Mouse (Mus musculus) forebrain, embryonic 14.5 days (tissue): ENCODE results near the gene Tspan4. TPM values are rescaled to one million over a fixed set of nuclear protein-coding genes. Genes with fewer than 3 reads are reported as not detected.

ENCODE experiments used
- ATAC-seq: fragments of 200-750 bp; cut with Nextera tagmentation; 2 replicates; pipeline ENCODE4 v1.8.0; 2017; ENCODE audit warnings: mild to moderate bottlenecking, moderate library complexity
- DNase-seq: peaks from one replicate; pipeline ENCODE4 v3.0.0-alpha.2; 2015; ENCODE audit warnings: low spot score
- H3K27ac ChIP-seq: fragments of 300-500 bp; sonication (generic); 2 replicates; pipeline ENCODE4 v1.5.1; 2014; ENCODE audit warnings: low read depth, mild to moderate bottlenecking, control low read depth, low read length, moderate library complexity
- H3K27me3 ChIP-seq: fragments of 300-500 bp; sonication (generic); replicated peaks from 2 replicates; pipeline ENCODE4 v1.6.1; 2014; ENCODE audit warnings: low read length, control low read depth, mixed read lengths; ENCODE audit not compliant: control insufficient read depth, insufficient read depth
- H3K36me3 ChIP-seq: fragments of 300-500 bp; sonication (generic); 2 replicates; pipeline ENCODE4 v1.6.1; 2014; ENCODE audit warnings: low read length, control low read depth; ENCODE audit not compliant: control insufficient read depth, insufficient read depth
- H3K4me1 ChIP-seq: fragments of 300-500 bp; sonication (generic); 2 replicates; pipeline ENCODE4 v1.6.1; 2014; ENCODE audit warnings: antibody characterized with exemption, low read length, control low read depth; ENCODE audit not compliant: control insufficient read depth, insufficient read depth
- H3K4me2 ChIP-seq: fragments of 300-500 bp; sonication (generic); 2 replicates; pipeline ENCODE4 v1.6.1; 2014; ENCODE audit warnings: mild to moderate bottlenecking, control low read depth, low read length
- H3K4me3 ChIP-seq: fragments of 300-500 bp; sonication (generic); 2 replicates; pipeline ENCODE4 v1.5.1; 2014; ENCODE audit warnings: low read depth, low read length, control low read depth
- H3K9ac ChIP-seq: fragments of 300-500 bp; sonication (generic); 2 replicates; pipeline ENCODE4 v1.6.1; 2014; ENCODE audit warnings: mild to moderate bottlenecking, low read length, control low read depth, moderate library complexity
- H3K9me3 ChIP-seq: fragments of 300-500 bp; sonication (generic); replicated peaks from 2 replicates; pipeline ENCODE4 v1.6.1; 2016; ENCODE audit warnings: low read length, control low read depth, mixed read lengths; ENCODE audit not compliant: control insufficient read depth
- WGBS: fragments of 180-500 bp; shearing (Covaris S2); extraction: QIAGEN DNeasy Blood & Tissue Kit; methylation state at CpG from one replicate; pipeline ENCODE4 v1.1.7; 2014; 5-methylcytosine and 5-hydroxymethylcytosine counted together
- polyA plus RNA-seq: library from polyadenylated mRNA; unstranded; fragments of >200 nt; fragmentation: Nextera tagmentation; extraction: Ambion mirVana; gene quantifications from 2 replicates; pipeline ENCODE4 v1.2.1, GENCODE M21; 2014

Tspan4 gene
- polyA plus RNA-seq, 1 experiment from 2014 or later, result 30.9 TPM

GRCm38 (mm10) chr7:141539556-141540311 is 64.7 kb downstream of the Tspan4 start, which contains the start of gene Chid1:
Gene Chid1, minus strand, starts transcription at chr7:141539857.
- H3K9ac ChIP-seq, result peak within 1 kb of the TSS; percentile 80
- ATAC-seq (peak; percentile 98), DNase-seq (peak; percentile 99)
- no peaks in the 10 kb centered on the region for H3K36me3 ChIP-seq
- H3K27me3 ChIP-seq, result no peaks in the 10 kb centered on the region
- H3K4me1 ChIP-seq, result peaks cover 16% of the 10 kb centered on the region
- H3K4me2 ChIP-seq, result peak within 1 kb of the TSS; percentile 88
- H3K4me3 ChIP-seq, result peak within 1 kb of the TSS; percentile 61
- 2% methylated on average over 46 of the region's 46 CpGs for WGBS
- H3K9me3 ChIP-seq, result no peaks in the 10 kb centered on the region
- peak within 1 kb of the TSS; percentile 77 for H3K27ac ChIP-seq

GRCm38 (mm10) chr7:141540312-141541081 is 65.5 kb downstream of the Tspan4 start:
- peaks cover 16% of the 10 kb centered on the region for H3K4me1 ChIP-seq
- peak overlapping the region; percentile 88 for H3K4me2 ChIP-seq
- H3K9me3 ChIP-seq, result no peaks in the 10 kb centered on the region
- no peaks in the 10 kb centered on the region for H3K36me3 ChIP-seq
- H3K9ac ChIP-seq, result peak overlapping the region; percentile 80
- peak; percentile 68 for DNase-seq
- no peaks in the 10 kb centered on the region for H3K27me3 ChIP-seq
- 61% methylated on average over 13 of the region's 13 CpGs for WGBS
- H3K27ac ChIP-seq, result peak overlapping the region; percentile 77; the same call in 1 of the 2 replicates
- ATAC-seq, result peak; percentile 41; the same call in 1 of the 2 replicates
- peak overlapping the region; percentile 61 for H3K4me3 ChIP-seq

GRCm38 (mm10) chr7:141541681-141542080 is 66.6 kb downstream of the Tspan4 start:
- WGBS, result 91% methylated on average over 4 of the region's 4 CpGs
- H3K9me3 ChIP-seq, result no peaks in the 10 kb centered on the region
- DNase-seq (no peak), ATAC-seq (no peak)
- H3K4me2 ChIP-seq, result no peak overlapping the region
- no peak overlapping the region for H3K27ac ChIP-seq
- no peaks in the 10 kb centered on the region for H3K27me3 ChIP-seq
- no peak overlapping the region for H3K9ac ChIP-seq
- H3K4me1 ChIP-seq, result peaks cover 16% of the 10 kb centered on the region
- no peaks in the 10 kb centered on the region for H3K36me3 ChIP-seq
- H3K4me3 ChIP-seq, result no peak overlapping the region

GRCm38 (mm10) chr7:141542588-141542987 is 67.5 kb downstream of the Tspan4 start:
- 88% methylated on average over 2 of the region's 2 CpGs for WGBS

More at GRCm38 (mm10) chr7:141542588-141542987, 67.5 kb downstream of the Tspan4 start:
- no peaks in the 10 kb centered on the region for H3K9me3 ChIP-seq
- DNase-seq (no peak), ATAC-seq (no peak)
- no peaks in the 10 kb centered on the region for H3K36me3 ChIP-seq
- H3K27ac ChIP-seq, result no peak overlapping the region
- H3K4me3 ChIP-seq, result no peak overlapping the region
- no peaks in the 10 kb centered on the region for H3K27me3 ChIP-seq
- H3K9ac ChIP-seq, result no peak overlapping the region
- peaks cover 16% of the 10 kb centered on the region for H3K4me1 ChIP-seq
- no peak overlapping the region for H3K4me2 ChIP-seq

Other genes with a start within 250 kb of the Tspan4 start
- 64.2 and 78.8 TPM in 2 replicates for gene Phrf1, start 246.5 kb upstream of the Tspan4 start, polyA plus RNA-seq
- gene Irf7, start 208.8 kb upstream of the Tspan4 start, polyA plus RNA-seq, result 0.97 and 1.0 TPM in 2 replicates
- gene Cdhr5, start 198.5 kb upstream of the Tspan4 start, polyA plus RNA-seq, result not detected in 2 replicates
- 1.5 and 2.6 TPM in 2 replicates for gene Sct, start 196.1 kb upstream of the Tspan4 start, polyA plus RNA-seq
- 0.37 and 0.68 TPM in 2 replicates for gene Drd4, start 183.2 kb upstream of the Tspan4 start, polyA plus RNA-seq
- 118 and 143 TPM in 2 replicates for gene Deaf1, start 147.6 kb upstream of the Tspan4 start, polyA plus RNA-seq
- gene Tmem80, start 147.5 kb upstream of the Tspan4 start, polyA plus RNA-seq, result 39.1 and 41.0 TPM in 2 replicates
- 0.25 and 0.67 TPM in 2 replicates for gene Eps8l2, start 136.4 kb upstream of the Tspan4 start, polyA plus RNA-seq
- 418 and 419 TPM in 2 replicates for gene Taldo1, start 83.0 kb upstream of the Tspan4 start, polyA plus RNA-seq
- 41.7 and 43.4 TPM in 2 replicates for gene Gatd1, start 61.1 kb upstream of the Tspan4 start, polyA plus RNA-seq
- gene Cend1, start 45.7 kb upstream of the Tspan4 start, polyA plus RNA-seq, result 21.3 and 25.1 TPM in 2 replicates
- 56.0 and 81.6 TPM in 2 replicates for gene Slc25a22, start 37.3 kb upstream of the Tspan4 start, polyA plus RNA-seq
- gene Pidd1, start 31.2 kb upstream of the Tspan4 start, polyA plus RNA-seq, result 5.4 and 5.6 TPM in 2 replicates
- gene Rplp2, start 27.9 kb upstream of the Tspan4 start, polyA plus RNA-seq, result 740 and 845 TPM in 2 replicates
- 16.3 and 20.5 TPM in 2 replicates for gene Pnpla2, start 20.0 kb upstream of the Tspan4 start, polyA plus RNA-seq
- gene Cracr2b, start 14.1 kb upstream of the Tspan4 start, polyA plus RNA-seq, result 3.0 and 4.3 TPM in 2 replicates
- gene Cd151, start 7.8 kb upstream of the Tspan4 start, polyA plus RNA-seq, result 56.8 and 60.4 TPM in 2 replicates
- 72.2 and 79.3 TPM in 2 replicates for gene Polr2l, start 108 bp upstream of the Tspan4 start, polyA plus RNA-seq
- 32.7 and 37.1 TPM in 2 replicates for gene Chid1, start 64.6 kb downstream of the Tspan4 start, polyA plus RNA-seq
- gene Ap2a2, start 86.9 kb downstream of the Tspan4 start, polyA plus RNA-seq, result 72.4 and 83.6 TPM in 2 replicates
- 0.09 and 0.16 TPM in 2 replicates for gene Muc6, start 180.1 kb downstream of the Tspan4 start, polyA plus RNA-seq
- gene Muc2, start 215.1 kb downstream of the Tspan4 start, polyA plus RNA-seq, result not detected in 2 replicates